Mouse (Mus musculus) liver, embryonic 15.5 days (tissue): ENCODE data around the gene Pde2a. TPM values are rescaled to one million over a fixed set of nuclear protein-coding genes. Genes with fewer than 3 reads are reported as not detected.

Source experiments
- ATAC-seq: fragments of 200-750 bp; cut with Nextera tagmentation; 2 replicates; pipeline ENCODE4 v1.8.0; 2017; ENCODE audit warnings: moderate number of reproducible peaks, mild to moderate bottlenecking, moderate library complexity; ENCODE audit not compliant: insufficient read depth
- H3K27ac ChIP-seq: fragments of 300-500 bp; sonication (generic); replicated peaks from 2 replicates; pipeline ENCODE4 v1.5.1; 2015; ENCODE audit warnings: mild to moderate bottlenecking, inconsistent platforms
- H3K27me3 ChIP-seq: fragments of 300-500 bp; sonication (generic); 2 replicates; pipeline ENCODE4 v1.6.1; 2015; ENCODE audit warnings: mild to moderate bottlenecking, inconsistent platforms
- H3K36me3 ChIP-seq: fragments of 300-500 bp; sonication (generic); replicated peaks from 2 replicates; pipeline ENCODE4 v1.6.1; 2015; ENCODE audit warnings: moderate library complexity, mild to moderate bottlenecking, inconsistent platforms
- H3K4me1 ChIP-seq: fragments of 300-500 bp; sonication (generic); replicated peaks from 2 replicates; pipeline ENCODE4 v1.6.1; 2015; ENCODE audit warnings: inconsistent platforms
- H3K4me2 ChIP-seq: fragments of 300-500 bp; sonication (generic); 2 replicates; pipeline ENCODE4 v1.6.1; 2015; ENCODE audit warnings: moderate library complexity, mild to moderate bottlenecking, inconsistent platforms
- H3K4me3 ChIP-seq: fragments of 300-500 bp; sonication (generic); replicated peaks from 2 replicates; pipeline ENCODE4 v1.5.1; 2015; ENCODE audit warnings: mild to moderate bottlenecking, inconsistent platforms
- H3K9ac ChIP-seq: fragments of 300-500 bp; sonication (generic); 2 replicates; pipeline ENCODE4 v1.6.1; 2015; ENCODE audit warnings: moderate library complexity, mild to moderate bottlenecking, inconsistent platforms
- H3K9me3 ChIP-seq: fragments of 300-500 bp; sonication (generic); replicated peaks from 2 replicates; pipeline ENCODE4 v1.6.1; 2016; ENCODE audit warnings: inconsistent platforms
- WGBS: fragments of 180-500 bp; shearing (Covaris S2); methylation state at CpG from one replicate; pipeline ENCODE4 v1.1.7; 2015; ENCODE audit warnings: mixed read lengths; ENCODE audit not compliant: insufficient replicate concordance; 5-methylcytosine and 5-hydroxymethylcytosine counted together
- polyA plus RNA-seq: library from polyadenylated mRNA; unstranded; fragments of >200 nt; fragmentation: Nextera tagmentation; extraction: Ambion mirVana; gene quantifications from 2 replicates; pipeline ENCODE4 v1.2.1, GENCODE M21; 2015

The Pde2a gene
- polyA plus RNA-seq, 1 experiment from 2014 or later = 12.0 TPM

DNA sequence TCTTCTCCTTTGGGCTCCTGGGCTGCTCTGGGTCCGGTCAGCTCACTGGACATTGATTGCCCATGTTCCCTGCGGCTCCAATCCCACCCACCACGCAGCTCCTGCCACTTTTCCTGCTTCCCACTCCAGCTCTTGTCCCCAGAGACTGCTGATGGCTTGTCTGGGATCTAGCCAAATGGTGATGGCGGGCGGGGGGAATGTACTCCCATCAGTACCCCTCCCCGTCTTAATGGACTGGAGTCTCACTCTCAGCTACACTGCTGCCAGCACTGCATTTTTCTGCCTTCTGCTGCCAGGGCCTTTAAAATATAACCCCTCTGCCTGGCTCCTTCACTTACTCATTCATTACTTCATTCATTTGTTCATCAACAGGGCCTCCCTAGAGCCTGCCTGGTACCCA is 2.5 kb downstream of the Pde2a start:
- no peak for ATAC-seq
- Histone ChIP-seq H3K4me2 (no peak overlapping the region), H3K27ac (no peak overlapping the region), H3K9ac (no peak overlapping the region), H3K36me3 (no peaks in the 10 kb centered on the region), H3K9me3 (no peaks in the 10 kb centered on the region), H3K4me1 (peaks cover 16% of the 10 kb centered on the region), H3K27me3 (peaks cover 23% of the 10 kb centered on the region), H3K4me3 (no peak overlapping the region)
- 50% methylated on average over 6 of the region's 6 CpGs for WGBS

- H3K36me3 ChIP-seq = no peaks in the 10 kb centered on the region
- no peak overlapping the region for H3K9ac ChIP-seq
- no peak overlapping the region for H3K27ac ChIP-seq
- ATAC-seq = no peak
- H3K4me3 ChIP-seq = no peak overlapping the region
- peaks cover 4% of the 10 kb centered on the region for H3K4me1 ChIP-seq
- H3K9me3 ChIP-seq = no peaks in the 10 kb centered on the region
- WGBS = 50% methylated on average over 8 of the region's 8 CpGs
- peaks cover 9% of the 10 kb centered on the region; the same call in 1 of the 2 replicates for H3K27me3 ChIP-seq
- H3K4me2 ChIP-seq = no peak overlapping the region
These were observed 5.2 kb downstream of the Pde2a start for GRCm38 (mm10) chr7:101426692-101427091.

- Histone ChIP-seq H3K4me1 (no peaks in the 10 kb centered on the region), H3K4me2 (no peak overlapping the region), H3K4me3 (no peak overlapping the region), H3K27me3 (peaks cover 5% of the 10 kb centered on the region; the same call in 1 of the 2 replicates), H3K27ac (no peak overlapping the region), H3K9ac (no peak overlapping the region), H3K36me3 (no peaks in the 10 kb centered on the region), H3K9me3 (no peaks in the 10 kb centered on the region)
- ATAC-seq = no peak
- 11% methylated on average over 2 of the region's 2 CpGs for WGBS
These were observed 6.2 kb downstream of the Pde2a start for GRCm38 (mm10) chr7:101427736-101428135.

DNA sequence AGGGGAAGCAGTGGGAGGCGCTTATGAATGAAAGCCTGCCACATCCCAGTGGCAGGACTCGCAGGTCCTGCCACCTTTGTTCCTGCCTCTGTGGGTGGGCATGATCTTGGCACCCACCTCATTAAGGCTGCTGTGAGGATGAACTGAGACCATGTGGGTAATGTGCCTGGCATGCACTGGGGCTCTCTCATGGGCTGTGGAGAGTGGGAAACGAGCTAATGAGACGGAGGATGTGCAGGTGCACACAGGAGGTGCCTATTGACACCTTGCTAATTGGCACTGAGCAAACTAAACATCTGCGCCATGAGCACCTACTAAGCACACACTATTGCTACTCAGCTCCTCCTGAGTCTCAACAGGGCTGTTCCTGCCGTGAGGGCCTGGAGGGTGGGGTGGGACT is 13.5 kb downstream of the Pde2a start:
- no peak overlapping the region for H3K9ac ChIP-seq
- H3K4me3 ChIP-seq = no peak overlapping the region
- H3K4me2 ChIP-seq = no peak overlapping the region
- no peaks in the 10 kb centered on the region for H3K27me3 ChIP-seq
- WGBS = 50% methylated on average over 6 of the region's 6 CpGs
- H3K36me3 ChIP-seq = no peaks in the 10 kb centered on the region
- no peaks in the 10 kb centered on the region for H3K4me1 ChIP-seq
- ATAC-seq = no peak
- no peak overlapping the region for H3K27ac ChIP-seq
- H3K9me3 ChIP-seq = no peaks in the 10 kb centered on the region

- Histone ChIP-seq H3K4me1 (no peaks in the 10 kb centered on the region), H3K27ac (no peak overlapping the region), H3K9ac (no peak overlapping the region), H3K4me3 (no peak overlapping the region), H3K27me3 (peaks cover 10% of the 10 kb centered on the region), H3K36me3 (no peaks in the 10 kb centered on the region), H3K9me3 (no peaks in the 10 kb centered on the region), H3K4me2 (no peak overlapping the region)
- no peak for ATAC-seq
- 6% methylated on average over 1 of the region's 1 CpGs for WGBS
These were observed 16.4 kb downstream of the Pde2a start for GRCm38 (mm10) chr7:101437876-101438275.

DNA sequence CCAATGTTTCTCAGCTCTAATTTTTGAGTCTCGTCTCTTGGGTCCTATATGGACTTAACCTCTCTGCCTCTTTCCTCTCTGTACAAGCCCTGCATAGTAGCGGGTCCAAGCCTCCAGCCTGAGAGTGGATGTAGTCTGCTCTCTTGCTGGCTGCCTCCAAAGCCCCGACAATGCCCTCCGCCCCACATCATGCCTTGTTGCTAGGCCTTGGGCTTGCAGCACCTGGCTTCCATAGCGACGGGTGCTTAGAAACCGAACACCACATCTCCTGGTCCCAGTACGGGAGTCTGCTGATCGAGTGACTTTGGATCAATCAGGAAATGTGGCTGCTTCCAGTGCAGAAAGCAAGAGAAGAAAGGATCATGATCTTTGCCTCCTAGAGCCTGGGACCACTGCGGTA is 21.6 kb downstream of the Pde2a start:
- no peak for ATAC-seq
- Histone ChIP-seq H3K27ac (no peak overlapping the region), H3K9ac (no peak overlapping the region), H3K36me3 (no peaks in the 10 kb centered on the region), H3K4me3 (no peak overlapping the region), H3K27me3 (peaks cover 12% of the 10 kb centered on the region), H3K4me1 (no peaks in the 10 kb centered on the region), H3K9me3 (no peaks in the 10 kb centered on the region), H3K4me2 (no peak overlapping the region)
- 64% methylated on average over 10 of the region's 10 CpGs for WGBS

DNA sequence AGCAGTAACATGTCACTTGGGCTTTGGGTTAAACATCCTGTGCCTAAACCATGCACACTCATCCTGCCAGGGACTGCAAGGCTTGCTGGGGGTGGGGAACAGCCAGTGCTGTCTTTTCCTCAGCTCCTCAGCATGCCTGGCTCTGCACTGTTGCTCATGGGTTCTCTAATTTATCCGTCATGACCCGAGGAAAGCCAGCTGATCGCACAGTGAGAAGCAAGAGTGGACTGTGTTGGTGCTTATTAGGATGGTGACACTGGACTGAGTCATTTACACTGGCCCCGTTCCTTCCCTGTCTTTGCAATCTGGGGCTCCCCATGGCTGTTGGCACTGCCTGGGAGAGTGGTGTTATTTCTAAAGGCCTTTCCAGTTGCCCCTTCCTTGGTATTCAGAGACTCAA is 22.7 kb downstream of the Pde2a start:
- no peaks in the 10 kb centered on the region for H3K9me3 ChIP-seq
- no peaks in the 10 kb centered on the region for H3K4me1 ChIP-seq
- no peak overlapping the region for H3K4me2 ChIP-seq
- 58% methylated on average over 4 of the region's 4 CpGs for WGBS
- ATAC-seq = no peak
- H3K9ac ChIP-seq = no peak overlapping the region
- no peaks in the 10 kb centered on the region for H3K36me3 ChIP-seq
- peaks cover 12% of the 10 kb centered on the region for H3K27me3 ChIP-seq
- H3K27ac ChIP-seq = no peak overlapping the region
- H3K4me3 ChIP-seq = no peak overlapping the region

- Histone ChIP-seq H3K36me3 (no peaks in the 10 kb centered on the region), H3K4me3 (no peak overlapping the region), H3K9me3 (no peaks in the 10 kb centered on the region), H3K27ac (no peak overlapping the region), H3K27me3 (peaks cover 46% of the 10 kb centered on the region), H3K9ac (no peak overlapping the region), H3K4me2 (no peak overlapping the region), H3K4me1 (peaks cover 10% of the 10 kb centered on the region)
- ATAC-seq = no peak
- WGBS = 11% methylated on average over 3 of the region's 3 CpGs
These were observed 28.4 kb downstream of the Pde2a start for GRCm38 (mm10) chr7:101449855-101450254.

DNA sequence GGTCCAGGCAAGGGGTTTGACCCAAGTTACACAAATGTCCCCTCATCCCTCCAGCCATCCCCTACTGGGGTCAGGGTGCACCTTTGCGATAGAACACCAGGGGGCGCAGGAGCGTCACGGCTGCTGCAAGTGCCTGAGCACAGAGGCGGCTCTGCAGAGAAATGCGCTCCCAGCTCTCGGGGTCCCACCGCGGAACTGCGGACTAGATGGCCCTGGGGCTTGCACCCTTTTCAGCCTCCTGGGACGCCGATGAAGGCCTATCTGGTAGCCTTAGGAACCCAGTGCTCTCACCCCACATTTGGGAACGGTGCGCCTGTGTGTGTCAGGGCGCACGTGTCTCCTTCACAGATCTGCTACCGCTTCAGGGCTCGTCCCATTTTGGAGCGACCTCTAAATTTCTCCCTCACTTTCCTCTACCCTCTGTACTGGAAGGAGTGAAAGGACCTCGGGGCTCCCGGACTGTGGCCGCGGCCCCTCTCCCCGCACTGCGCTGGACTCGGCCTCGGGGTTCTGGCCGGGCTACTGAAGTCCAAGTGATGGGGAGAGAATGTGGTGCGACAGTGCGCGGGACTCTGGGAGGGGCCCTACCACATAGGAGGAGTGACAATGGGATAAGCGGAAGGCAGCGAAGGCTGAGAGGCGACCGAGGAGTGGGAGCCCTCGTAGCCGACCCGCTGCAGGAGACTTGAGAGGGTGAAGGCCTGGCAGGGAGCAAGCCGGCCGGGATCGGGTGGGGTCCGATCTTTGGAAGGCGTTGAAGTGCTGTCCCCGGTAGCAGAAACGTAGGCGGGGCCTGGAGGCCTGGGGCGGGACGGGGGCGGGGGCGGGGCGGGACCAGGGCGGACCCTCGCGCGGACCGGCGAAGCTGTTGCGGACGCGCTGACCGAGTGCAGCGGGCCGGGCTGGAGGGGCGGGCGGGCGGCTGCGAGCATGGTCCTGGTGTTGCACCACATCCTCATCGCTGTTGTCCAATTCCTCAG is 29.2 kb downstream of the Pde2a start:
- peak; percentile 59 for ATAC-seq
- Histone ChIP-seq H3K27ac (no peak overlapping the region), H3K9ac (no peak overlapping the region), H3K36me3 (no peaks in the 10 kb centered on the region), H3K9me3 (no peaks in the 10 kb centered on the region), H3K4me2 (peak overlapping the region; percentile 77), H3K4me1 (peaks cover 10% of the 10 kb centered on the region), H3K27me3 (peaks cover 52% of the 10 kb centered on the region), H3K4me3 (peak overlapping the region; percentile 54)
- under 1% methylated on average over 67 of the region's 68 CpGs for WGBS

DNA sequence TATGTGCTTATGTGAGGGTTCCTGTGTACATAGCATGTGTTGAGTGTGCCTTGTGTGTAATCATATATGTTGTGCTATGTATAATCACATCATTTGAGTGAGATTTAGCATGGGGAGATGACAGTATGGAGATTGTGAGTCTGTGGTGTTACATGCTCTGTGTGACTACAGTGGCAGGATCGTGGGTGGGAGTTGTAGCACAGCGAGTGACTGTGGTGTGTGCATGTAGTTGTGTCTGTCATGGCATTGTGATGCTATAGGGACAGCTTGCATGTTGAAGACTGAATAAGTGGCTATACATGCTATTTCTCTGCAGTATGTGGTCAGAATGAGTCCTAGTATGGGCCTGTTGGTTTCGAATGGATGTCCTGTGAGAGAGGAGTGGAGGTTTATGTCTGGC is 31.2 kb downstream of the Pde2a start:
- Histone ChIP-seq H3K36me3 (no peaks in the 10 kb centered on the region), H3K9me3 (no peaks in the 10 kb centered on the region), H3K9ac (no peak overlapping the region), H3K4me1 (peaks cover 10% of the 10 kb centered on the region), H3K27me3 (peaks cover 59% of the 10 kb centered on the region), H3K4me3 (peak overlapping the region; percentile 54), H3K4me2 (peak overlapping the region; percentile 77), H3K27ac (no peak overlapping the region)
- WGBS = 64% methylated on average over 3 of the region's 3 CpGs
- ATAC-seq = no peak

DNA sequence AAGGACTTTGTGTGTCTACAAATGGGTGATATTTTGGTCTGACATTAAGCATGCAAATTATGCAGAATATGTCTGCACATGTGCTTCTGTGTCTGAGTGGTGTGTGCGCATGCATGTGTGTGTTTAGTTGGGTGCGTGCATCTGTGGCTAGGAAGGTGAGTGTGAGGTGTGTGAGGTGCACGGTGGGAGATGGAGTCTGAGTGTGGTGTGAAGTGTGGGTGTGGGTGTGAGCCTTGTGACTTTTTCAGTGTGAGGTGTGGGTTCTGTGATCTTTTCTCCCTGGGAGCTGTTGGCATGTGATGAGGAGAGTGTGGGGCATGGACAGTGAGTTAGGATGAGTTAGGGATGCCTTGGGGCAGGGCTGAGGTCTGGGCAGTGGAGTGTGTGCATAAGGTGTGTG is 31.8 kb downstream of the Pde2a start:
- Histone ChIP-seq H3K9ac (no peak overlapping the region), H3K27ac (no peak overlapping the region), H3K36me3 (no peaks in the 10 kb centered on the region), H3K27me3 (peaks cover 59% of the 10 kb centered on the region), H3K4me3 (peak overlapping the region; percentile 54), H3K4me1 (peaks cover 10% of the 10 kb centered on the region), H3K9me3 (no peaks in the 10 kb centered on the region), H3K4me2 (peak overlapping the region; percentile 77)
- WGBS = 68% methylated on average over 3 of the region's 3 CpGs
- ATAC-seq = no peak
